9 mouse cellular contexts compared by ENCODE assay signal in genomic region chr4:130306796-130307630, GRCm38 (mm10). TPM values are rescaled to one million over a fixed set of nuclear protein-coding genes. Genes with fewer than 3 reads are reported as not detected.
DNase-seq lines count a peak whose midpoint lies in the region; ATAC-seq lines count a peak whose summit lies in the region.
"Had no signal": no experiment of that assay in that cellular context is flagged by ENCODE, and none has a peak within 500 bp of the region (broad histone marks: within the 10 kb centered on the region; RNA-seq: fewer than 3 reads in every experiment).

No protein-coding gene starts in this region.

- ATAC-seq in midbrain, embryonic 12.5 days (ENCODE audit: low FRiP score, low read depth), result no peak
- ATAC-seq in midbrain, embryonic 13.5 days, result no peak
- no peak for ATAC-seq in forebrain, embryonic 15.5 days (replicated peaks)
- ATAC-seq in limb, embryonic 15.5 days (ENCODE audit: insufficient number of reproducible peaks, low FRiP score, low TSS enrichment, low read depth), result no peak

- H3K9ac ChIP-seq in midbrain, embryonic 12.5 days (replicated peaks), result no peak overlapping the region
- no peak overlapping the region for H3K9ac ChIP-seq in midbrain, embryonic 13.5 days (replicated peaks)
- H3K9ac ChIP-seq in forebrain, embryonic 15.5 days (replicated peaks), result no peak overlapping the region
- H3K9ac ChIP-seq in limb, embryonic 15.5 days, result no peak overlapping the region

- H3K4me2 ChIP-seq in midbrain, embryonic 12.5 days (replicated peaks), result peak overlapping the region; percentile 93
- H3K4me2 ChIP-seq in midbrain, embryonic 13.5 days (replicated peaks), result no peak overlapping the region; the same call in 1 of the 2 replicates
- no peak overlapping the region for H3K4me2 ChIP-seq in forebrain, embryonic 15.5 days (replicated peaks)
- H3K4me2 ChIP-seq in limb, embryonic 15.5 days, result peak overlapping the region; percentile 96; the same call in 1 of the 2 replicates

- no peak overlapping the region for H3K27ac ChIP-seq in midbrain, embryonic 12.5 days (replicated peaks)
- H3K27ac ChIP-seq in midbrain, embryonic 13.5 days, result no peak overlapping the region
- no peak overlapping the region for H3K27ac ChIP-seq in forebrain, embryonic 15.5 days (replicated peaks)
- H3K27ac ChIP-seq in limb, embryonic 15.5 days, result no peak overlapping the region

- no peaks in the 10 kb centered on the region for H3K36me3 ChIP-seq in midbrain, embryonic 12.5 days
- H3K36me3 ChIP-seq in midbrain, embryonic 13.5 days, result no peaks in the 10 kb centered on the region
- H3K36me3 ChIP-seq in forebrain, embryonic 15.5 days, result no peaks in the 10 kb centered on the region
- H3K36me3 ChIP-seq in limb, embryonic 15.5 days, result no peaks in the 10 kb centered on the region

- H3K4me3 ChIP-seq in midbrain, embryonic 12.5 days, result peak overlapping the region; percentile 50; the same call in 1 of the 2 replicates
- no peak overlapping the region for H3K4me3 ChIP-seq in midbrain, embryonic 13.5 days (replicated peaks)
- H3K4me3 ChIP-seq in forebrain, embryonic 15.5 days, result peak overlapping the region; percentile 53; the same call in 1 of the 2 replicates
- H3K4me3 ChIP-seq in limb, embryonic 15.5 days, result no peak overlapping the region

- WGBS in midbrain, embryonic 12.5 days, result 81% methylated on average over 10 of the region's 10 CpGs
- WGBS in midbrain, embryonic 13.5 days, result 80% methylated on average over 10 of the region's 10 CpGs
- WGBS in forebrain, embryonic 15.5 days, result 77% methylated on average over 10 of the region's 10 CpGs
- 74% methylated on average over 10 of the region's 10 CpGs for WGBS in limb, embryonic 15.5 days

- H3K4me1 ChIP-seq in midbrain, embryonic 12.5 days, result peaks cover 22% of the 10 kb centered on the region; the same call in 1 of the 2 replicates
- H3K4me1 ChIP-seq in midbrain, embryonic 13.5 days (replicated peaks), result peaks cover 29% of the 10 kb centered on the region
- peaks cover 18% of the 10 kb centered on the region for H3K4me1 ChIP-seq in forebrain, embryonic 15.5 days
- peaks cover 22% of the 10 kb centered on the region for H3K4me1 ChIP-seq in limb, embryonic 15.5 days

- no peaks in the 10 kb centered on the region for H3K9me3 ChIP-seq in midbrain, embryonic 12.5 days
- no peaks in the 10 kb centered on the region for H3K9me3 ChIP-seq in midbrain, embryonic 13.5 days
- H3K9me3 ChIP-seq in forebrain, embryonic 15.5 days, result no peaks in the 10 kb centered on the region
- H3K9me3 ChIP-seq in limb, embryonic 15.5 days, result no peaks in the 10 kb centered on the region

- peaks cover 71% of the 10 kb centered on the region for H3K27me3 ChIP-seq in midbrain, embryonic 12.5 days
- H3K27me3 ChIP-seq in midbrain, embryonic 13.5 days, result peaks cover 45% of the 10 kb centered on the region
- peaks cover 18% of the 10 kb centered on the region for H3K27me3 ChIP-seq in forebrain, embryonic 15.5 days
- peaks cover 67% of the 10 kb centered on the region for H3K27me3 ChIP-seq in limb, embryonic 15.5 days

- peak; percentile 79 for DNase-seq in heart, postnatal 4 days
- DNase-seq in layer of hippocampus, adult 9-11 months, result no peak
- DNase-seq in left cerebral cortex, adult 11 months (ENCODE audit: low spot score), result no peak
- DNase-seq in urinary bladder, adult 18-20 months (ENCODE audit: low spot score in 2 of 2), result no peak

RNA-seq across cellular contexts. Expression of gene Fabp3, which starts 1.4 kb away (rescaled TPM):
- 28.9 and 31.8 TPM in 2 replicates for polyA plus RNA-seq in midbrain, embryonic 12.5 days (2016; fragmentation: Nextera tagmentation; extraction: Ambion mirVana)
- polyA plus RNA-seq in midbrain, embryonic 13.5 days (2015; fragmentation: Nextera tagmentation; extraction: Ambion mirVana), result 103 and 116 TPM in 2 replicates
- polyA plus RNA-seq in forebrain, embryonic 15.5 days (2015; fragmentation: Nextera tagmentation; extraction: Ambion mirVana), result 95.6 and 102 TPM in 2 replicates
- 1,000 to 10,000 TPM; 6,197 to 6,868 TPM for total RNA-seq in heart, postnatal 4 days (2021)
- polyA plus RNA-seq in limb, embryonic 15.5 days (2015; fragmentation: Nextera tagmentation; extraction: Ambion mirVana), result 37.2 and 72.7 TPM in 2 replicates

RNA-seq across cellular contexts. Expression of gene Gm10570, which starts 1.5 kb away (rescaled TPM):
- 0.51 TPM in 1 of 2 replicates, not detected in the other for polyA plus RNA-seq in midbrain, embryonic 12.5 days (2016; fragmentation: Nextera tagmentation; extraction: Ambion mirVana)
- 0.58 and 0.59 TPM in 2 replicates for polyA plus RNA-seq in midbrain, embryonic 13.5 days (2015; fragmentation: Nextera tagmentation; extraction: Ambion mirVana)
- 0.55 and 1.1 TPM in 2 replicates for polyA plus RNA-seq in forebrain, embryonic 15.5 days (2015; fragmentation: Nextera tagmentation; extraction: Ambion mirVana)
- under 1 TPM; 0.59 to 0.60 TPM for total RNA-seq in heart, postnatal 4 days (2021)
- polyA plus RNA-seq in limb, embryonic 15.5 days (2015; fragmentation: Nextera tagmentation; extraction: Ambion mirVana), result not detected in 2 replicates
- polyA plus RNA-seq: intestine, embryonic 14.5 days had no signal

RNA-seq across cellular contexts. Expression of gene Serinc2, which starts 28.0 kb away (rescaled TPM):
- 62.3 and 66.3 TPM in 2 replicates for polyA plus RNA-seq in midbrain, embryonic 12.5 days (2016; fragmentation: Nextera tagmentation; extraction: Ambion mirVana)
- polyA plus RNA-seq in midbrain, embryonic 13.5 days (2015; fragmentation: Nextera tagmentation; extraction: Ambion mirVana), result 67.2 and 70.8 TPM in 2 replicates
- 87.4 and 97.3 TPM in 2 replicates for polyA plus RNA-seq in forebrain, embryonic 15.5 days (2015; fragmentation: Nextera tagmentation; extraction: Ambion mirVana)
- 1 to 10 TPM; 2.7 to 3.8 TPM for total RNA-seq in heart, postnatal 4 days (2021)
- polyA plus RNA-seq in limb, embryonic 15.5 days (2015; fragmentation: Nextera tagmentation; extraction: Ambion mirVana), result 132 and 136 TPM in 2 replicates

RNA-seq across cellular contexts. Expression of gene Zcchc17, which starts 52.7 kb away (rescaled TPM):
- 70.4 and 71.7 TPM in 2 replicates for polyA plus RNA-seq in midbrain, embryonic 12.5 days (2016; fragmentation: Nextera tagmentation; extraction: Ambion mirVana)
- 84.6 and 87.4 TPM in 2 replicates for polyA plus RNA-seq in midbrain, embryonic 13.5 days (2015; fragmentation: Nextera tagmentation; extraction: Ambion mirVana)
- polyA plus RNA-seq in forebrain, embryonic 15.5 days (2015; fragmentation: Nextera tagmentation; extraction: Ambion mirVana), result 84.3 and 85.0 TPM in 2 replicates
- total RNA-seq in heart, postnatal 4 days (2021), result 10 to 100 TPM; 23.1 to 24.3 TPM
- 66.0 and 74.8 TPM in 2 replicates for polyA plus RNA-seq in limb, embryonic 15.5 days (2015; fragmentation: Nextera tagmentation; extraction: Ambion mirVana)

RNA-seq across cellular contexts. Expression of gene Snrnp40, which starts 52.9 kb away (rescaled TPM):
- polyA plus RNA-seq in midbrain, embryonic 12.5 days (2016; fragmentation: Nextera tagmentation; extraction: Ambion mirVana), result 182 and 183 TPM in 2 replicates
- polyA plus RNA-seq in midbrain, embryonic 13.5 days (2015; fragmentation: Nextera tagmentation; extraction: Ambion mirVana), result 138 and 145 TPM in 2 replicates
- 135 and 148 TPM in 2 replicates for polyA plus RNA-seq in forebrain, embryonic 15.5 days (2015; fragmentation: Nextera tagmentation; extraction: Ambion mirVana)
- 10 to 100 TPM; 39.0 to 40.0 TPM for total RNA-seq in heart, postnatal 4 days (2021)
- polyA plus RNA-seq in limb, embryonic 15.5 days (2015; fragmentation: Nextera tagmentation; extraction: Ambion mirVana), result 123 and 129 TPM in 2 replicates

Comparison
In these comparisons a context has a peak if more than half of its experiments do, and no peak if none do; other contexts are left out.
1. H3K4me2 ChIP-seq: peak in midbrain, embryonic 12.5 days (single experiment) and limb, embryonic 15.5 days (single experiment); none in midbrain, embryonic 13.5 days (single experiment) and forebrain, embryonic 15.5 days (single experiment).
2. H3K4me3 ChIP-seq: peak in midbrain, embryonic 12.5 days (single experiment) and forebrain, embryonic 15.5 days (single experiment); none in midbrain, embryonic 13.5 days (single experiment) and limb, embryonic 15.5 days (single experiment).